8 mouse cellular contexts compared by ENCODE assay signal in the genomic region with DNA sequence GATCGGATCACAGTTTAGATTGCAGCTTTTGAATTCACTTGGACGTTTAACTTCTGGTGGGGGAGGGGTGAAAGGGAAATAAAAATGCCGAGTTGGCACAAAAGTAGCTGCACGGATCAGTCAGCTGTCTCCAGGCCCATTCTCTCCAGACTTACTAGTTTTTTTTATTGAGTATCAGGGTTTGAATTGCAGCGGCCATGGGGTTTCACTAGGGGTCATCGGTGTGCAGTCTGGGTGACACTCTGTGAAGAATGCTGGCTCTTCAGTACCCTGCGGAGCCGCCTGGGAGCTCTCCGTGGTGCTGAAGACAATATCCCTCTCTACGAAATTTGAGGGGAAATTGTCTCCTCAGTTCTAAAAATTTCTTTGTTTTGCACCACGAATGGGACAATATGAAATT. TPM values are rescaled to one million over a fixed set of nuclear protein-coding genes. Genes with fewer than 3 reads are reported as not detected.
DNase-seq lines count a peak whose midpoint lies in the region; ATAC-seq and TF ChIP-seq lines count a peak whose summit lies in the region.

No protein-coding gene starts in this region.

- H3K9me3 ChIP-seq in embryonic facial prominence, embryonic 12.5 days: no peaks in the 10 kb centered on the region
- H3K9me3 ChIP-seq in hindbrain, embryonic 15.5 days: no peaks in the 10 kb centered on the region
- no peaks in the 10 kb centered on the region for H3K9me3 ChIP-seq in liver, embryonic 11.5 days (ENCODE audit: control insufficient read depth, low read length)
- no peaks in the 10 kb centered on the region for H3K9me3 ChIP-seq in neural tube, embryonic 13.5 days

- H3K27ac ChIP-seq in gastrocnemius, adult 2 months: no peak overlapping the region
- H3K27ac ChIP-seq in embryonic facial prominence, embryonic 12.5 days: no peak overlapping the region
- no peak overlapping the region for H3K27ac ChIP-seq in hindbrain, embryonic 15.5 days (replicated peaks)
- no peak overlapping the region for H3K27ac ChIP-seq in liver, embryonic 11.5 days (ENCODE audit: low read depth, low read length)
- no peak overlapping the region for H3K27ac ChIP-seq in neural tube, embryonic 13.5 days (replicated peaks)

- no peaks in the 10 kb centered on the region for H3K36me3 ChIP-seq in embryonic facial prominence, embryonic 12.5 days
- H3K36me3 ChIP-seq in hindbrain, embryonic 15.5 days: no peaks in the 10 kb centered on the region
- H3K36me3 ChIP-seq in liver, embryonic 11.5 days (ENCODE audit: control insufficient read depth, insufficient read depth, low read length): no peaks in the 10 kb centered on the region
- no peaks in the 10 kb centered on the region for H3K36me3 ChIP-seq in neural tube, embryonic 13.5 days

- ATAC-seq in embryonic facial prominence, embryonic 12.5 days (ENCODE audit: insufficient number of reproducible peaks, insufficient read depth, low FRiP score, low TSS enrichment): 0 out of 2 replicates have a peak, but pooled peaks have one; percentile 72
- peak; percentile 75; the same call in 1 of the 2 replicates for ATAC-seq in hindbrain, embryonic 15.5 days (ENCODE audit: low FRiP score, low read depth)
- peak; percentile 77; the same call in 1 of the 2 replicates for ATAC-seq in liver, embryonic 11.5 days (replicated peaks; ENCODE audit: low FRiP score)
- peak; percentile 76; the same call in 1 of the 2 replicates for ATAC-seq in neural tube, embryonic 13.5 days (ENCODE audit: low read depth)

- WGBS in embryonic facial prominence, embryonic 12.5 days: 9% methylated on average over 11 of the region's 11 CpGs
- WGBS in hindbrain, embryonic 15.5 days: 7% methylated on average over 11 of the region's 11 CpGs
- 9% methylated on average over 11 of the region's 11 CpGs for whole genome bisulfite sequencing in liver, embryonic 11.5 days
- 7% methylated on average over 11 of the region's 11 CpGs for WGBS in neural tube, embryonic 13.5 days

- no peak overlapping the region for H3K4me2 ChIP-seq in embryonic facial prominence, embryonic 12.5 days (replicated peaks)
- no peak overlapping the region for H3K4me2 ChIP-seq in hindbrain, embryonic 15.5 days
- H3K4me2 ChIP-seq in liver, embryonic 11.5 days: no peak overlapping the region
- no peak overlapping the region for H3K4me2 ChIP-seq in neural tube, embryonic 13.5 days

- DNase-seq in gastrocnemius, adult 2 months: peak; percentile 31
- DNase-seq in gastrocnemius, postnatal 25 days: no peak
- peak; percentile 83 for DNase-seq in ZHBTc4 (ENCODE audit: low read depth, low spot score)
- peak; percentile 71 for DNase-seq in liver, embryonic 11.5 days (ENCODE audit: low spot score)
- no peak for DNase-seq in left cerebral cortex, postnatal 25 days (ENCODE audit: low spot score in 2 of 2)

- H3K4me1 ChIP-seq in embryonic facial prominence, embryonic 12.5 days: no peaks in the 10 kb centered on the region
- H3K4me1 ChIP-seq in hindbrain, embryonic 15.5 days (replicated peaks): peaks cover 9% of the 10 kb centered on the region
- H3K4me1 ChIP-seq in liver, embryonic 11.5 days (replicated peaks; ENCODE audit: control insufficient read depth, insufficient read depth, low read length): no peaks in the 10 kb centered on the region
- H3K4me1 ChIP-seq in neural tube, embryonic 13.5 days (replicated peaks): peaks cover 15% of the 10 kb centered on the region

- H3K4me3 ChIP-seq in gastrocnemius, adult 2 months: no peak overlapping the region
- H3K4me3 ChIP-seq in embryonic facial prominence, embryonic 12.5 days: no peak overlapping the region
- H3K4me3 ChIP-seq in hindbrain, embryonic 15.5 days: no peak overlapping the region
- no peak overlapping the region for H3K4me3 ChIP-seq in liver, embryonic 11.5 days (ENCODE audit: low read depth, low read length)
- H3K4me3 ChIP-seq in neural tube, embryonic 13.5 days: no peak overlapping the region

- peak; percentile 20; the same call in 1 of the 2 replicates for TF ChIP-seq CTCF in gastrocnemius, adult 2 months (IDR thresholded peaks at IDR 0.05)

- no peak overlapping the region for H3K9ac ChIP-seq in embryonic facial prominence, embryonic 12.5 days
- H3K9ac ChIP-seq in hindbrain, embryonic 15.5 days: no peak overlapping the region
- H3K9ac ChIP-seq in liver, embryonic 11.5 days (ENCODE audit: low read depth, low read length): no peak overlapping the region
- no peak overlapping the region for H3K9ac ChIP-seq in neural tube, embryonic 13.5 days

- intact Hi-C loops in gastrocnemius, adult 2 months (cut with DNase I): no loop called here
- intact Hi-C loops in left cerebral cortex, postnatal 25 days (cut with DNase I): loop anchor here (5.0 to 10.0 kb wide), 2 partner anchors 304 to 398 kb away; no protein-coding TSS in a partner anchor

- H3K27me3 ChIP-seq in embryonic facial prominence, embryonic 12.5 days: no peaks in the 10 kb centered on the region
- H3K27me3 ChIP-seq in hindbrain, embryonic 15.5 days: no peaks in the 10 kb centered on the region
- H3K27me3 ChIP-seq in liver, embryonic 11.5 days (replicated peaks; ENCODE audit: control insufficient read depth, insufficient read depth, low read length): no peaks in the 10 kb centered on the region
- H3K27me3 ChIP-seq in neural tube, embryonic 13.5 days: no peaks in the 10 kb centered on the region

RNA-seq across cellular contexts. Expression of a gene that starts 13.5 kb away (rescaled TPM):
- under 1 TPM in 1 of 2 experiments, not detected in 1; 0.05 TPM for total RNA-seq in gastrocnemius, adult 2 months (2021)
- total RNA-seq in gastrocnemius, postnatal 25 days (2021): under 1 TPM in 1 of 2 experiments, not detected in 1; 0.05 TPM
- 3.7 and 5.0 TPM in 2 replicates for polyA plus RNA-seq in embryonic facial prominence, embryonic 12.5 days (2016; fragmentation: Nextera tagmentation; extraction: Ambion mirVana)
- polyA plus RNA-seq in hindbrain, embryonic 15.5 days (2015; fragmentation: Nextera tagmentation; extraction: Ambion mirVana): 79.9 and 94.1 TPM in 2 replicates
- 2.4 and 3.3 TPM in 2 replicates for polyA plus RNA-seq in liver, embryonic 11.5 days (2014; fragmentation: Nextera tagmentation; extraction: Ambion mirVana)
- 68.6 and 69.7 TPM in 2 replicates for polyA plus RNA-seq in neural tube, embryonic 13.5 days (2015; fragmentation: Nextera tagmentation; extraction: Ambion mirVana)
- total RNA-seq in left cerebral cortex, postnatal 25 days (2021): 100 to 1,000 TPM; 209 to 271 TPM

Comparison
In these comparisons a context has a peak if more than half of its experiments do, and no peak if none do; other contexts are left out.
1. DNase-seq: peak in gastrocnemius, adult 2 months (single experiment), ZHBTc4 (single experiment) and liver, embryonic 11.5 days (single experiment); none in gastrocnemius, postnatal 25 days (single experiment) and left cerebral cortex, postnatal 25 days (0 of 2).
2. RNA of a gene that starts 13.5 kb away (polyA plus RNA-seq): 79.9 to 94.1 TPM in hindbrain, embryonic 15.5 days and 68.6 to 69.7 TPM in neural tube, embryonic 13.5 days; 3.7 to 5.0 TPM in embryonic facial prominence, embryonic 12.5 days and 2.4 to 3.3 TPM in liver, embryonic 11.5 days; every median in the first group is over 10 times any median in the second.
3. Peak in every context shown above with its lines, with median percentiles within 50 percentile points of each other: ATAC-seq.